Mouse (Mus musculus) liver, embryonic 16.5 days (tissue): ENCODE data around the gene Ppan. TPM values are rescaled to one million over a fixed set of nuclear protein-coding genes. Genes with fewer than 3 reads are reported as not detected.

Experiments used
- ATAC-seq: fragments of 200-750 bp; cut with Nextera tagmentation; 2 replicates; pipeline ENCODE4 v1.8.0; 2017; ENCODE audit warnings: low read depth, mild to moderate bottlenecking, moderate number of reproducible peaks, moderate library complexity
- H3K27ac ChIP-seq: fragments of 300-500 bp; sonication (generic); 2 replicates; pipeline ENCODE4 v1.5.1; 2014; ENCODE audit warnings: mild to moderate bottlenecking, low read length
- H3K27me3 ChIP-seq: fragments of 300-500 bp; sonication (generic); 2 replicates; pipeline ENCODE4 v1.6.1; 2014; ENCODE audit warnings: low read depth, low read length, mixed read lengths; ENCODE audit not compliant: control insufficient read depth, insufficient read depth
- H3K36me3 ChIP-seq: fragments of 300-500 bp; sonication (generic); 2 replicates; pipeline ENCODE4 v1.6.1; 2014; ENCODE audit warnings: mild to moderate bottlenecking; ENCODE audit not compliant: control insufficient read depth, insufficient read depth
- H3K4me1 ChIP-seq: fragments of 300-500 bp; sonication (generic); 2 replicates; pipeline ENCODE4 v1.6.1; 2014; ENCODE audit warnings: low read depth, low read length, mixed read lengths; ENCODE audit not compliant: control insufficient read depth
- H3K4me2 ChIP-seq: fragments of 300-500 bp; sonication (generic); 2 replicates; pipeline ENCODE4 v1.6.1; 2014; ENCODE audit warnings: low read depth, low read length, mixed read lengths
- H3K4me3 ChIP-seq: fragments of 300-500 bp; sonication (generic); 2 replicates; pipeline ENCODE4 v1.5.1; 2014; ENCODE audit warnings: low read depth, mild to moderate bottlenecking, low read length
- H3K9ac ChIP-seq: fragments of 300-500 bp; sonication (generic); 2 replicates; pipeline ENCODE4 v1.6.1; 2014; ENCODE audit warnings: low read depth, low read length
- H3K9me3 ChIP-seq: fragments of 300-500 bp; sonication (generic); replicated peaks from 2 replicates; pipeline ENCODE4 v1.6.1; 2016; ENCODE audit warnings: low read length; ENCODE audit not compliant: control insufficient read depth
- WGBS: fragments of 180-500 bp; shearing (Covaris S2); extraction: QIAGEN DNeasy Blood & Tissue Kit; methylation state at CpG from one replicate; pipeline ENCODE4 v1.1.7; 2014; ENCODE audit not compliant: insufficient replicate concordance; 5-methylcytosine and 5-hydroxymethylcytosine counted together
- polyA plus RNA-seq: library from polyadenylated mRNA; unstranded; fragments of >200 nt; fragmentation: Nextera tagmentation; extraction: Ambion mirVana; gene quantifications from 2 replicates; pipeline ENCODE4 v1.2.1, GENCODE M21; 2015

Gene Ppan
- 42.9 and 46.2 TPM in 2 replicates for polyA plus RNA-seq

GRCm38 (mm10) chr9:20887704-20888385, at the start of gene Ppan:
Ppan (plus strand) TSS chr9:20888175.
- under 1% methylated on average over 43 of the region's 43 CpGs for WGBS
- ATAC-seq = peak; percentile 94

DNA sequence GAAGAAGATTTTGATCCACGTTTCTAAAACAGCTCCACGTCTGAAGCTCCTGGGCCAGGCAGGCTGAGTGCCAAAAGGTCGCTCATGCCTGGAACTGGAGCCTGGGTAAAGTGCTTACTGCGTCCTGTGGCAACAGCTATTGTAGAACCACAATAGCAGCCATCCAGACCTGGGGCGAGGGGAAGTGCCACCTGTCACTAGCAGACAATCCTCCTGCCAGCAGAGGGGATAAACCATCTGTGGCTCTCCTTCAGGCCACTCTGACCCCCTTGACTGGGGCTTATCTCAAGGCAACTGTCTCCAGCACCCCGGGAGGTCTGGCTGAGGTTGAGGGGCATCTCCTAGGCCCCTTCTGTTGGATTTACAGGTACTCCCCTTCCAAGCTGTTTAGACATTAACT, 49.0 kb upstream of the Ppan start:
- Histone ChIP-seq H3K9ac (no peak overlapping the region), H3K4me2 (no peak overlapping the region), H3K36me3 (no peaks in the 10 kb centered on the region), H3K9me3 (no peaks in the 10 kb centered on the region), H3K4me3 (no peak overlapping the region), H3K4me1 (no peaks in the 10 kb centered on the region), H3K27me3 (no peaks in the 10 kb centered on the region; the same call in 1 of the 2 replicates), H3K27ac (no peak overlapping the region)
- ATAC-seq = no peak
- WGBS = 36% methylated on average over 6 of the region's 6 CpGs

More at GRCm38 (mm10) chr9:20887704-20888385, at the start of gene Ppan:
- Histone ChIP-seq H3K9ac (peak within 1 kb of the TSS; percentile 82), H3K9me3 (no peaks in the 10 kb centered on the region), H3K4me1 (peaks cover 24% of the 10 kb centered on the region), H3K4me3 (peak within 1 kb of the TSS; percentile 91), H3K36me3 (peaks cover 31% of the 10 kb centered on the region), H3K27ac (peak within 1 kb of the TSS; percentile 89), H3K4me2 (peak within 1 kb of the TSS; percentile 92), H3K27me3 (no peaks in the 10 kb centered on the region)

- Histone ChIP-seq H3K4me2 (no peak overlapping the region), H3K27ac (no peak overlapping the region), H3K9me3 (no peaks in the 10 kb centered on the region), H3K36me3 (no peaks in the 10 kb centered on the region), H3K27me3 (no peaks in the 10 kb centered on the region), H3K4me1 (no peaks in the 10 kb centered on the region), H3K4me3 (no peak overlapping the region), H3K9ac (no peak overlapping the region)
- WGBS = 9% methylated on average over 4 of the region's 4 CpGs
- no peak for ATAC-seq
Observed at GRCm38 (mm10) chr9:20842211-20842610, 45.8 kb upstream of the Ppan start.

- no peaks in the 10 kb centered on the region for H3K36me3 ChIP-seq
- H3K27ac ChIP-seq = no peak overlapping the region
- no peak overlapping the region for H3K4me3 ChIP-seq
- no peak for ATAC-seq
- no peaks in the 10 kb centered on the region for H3K9me3 ChIP-seq
- H3K4me2 ChIP-seq = no peak overlapping the region
- 23% methylated on average over 2 of the region's 2 CpGs for WGBS
- H3K27me3 ChIP-seq = no peaks in the 10 kb centered on the region
- H3K4me1 ChIP-seq = no peaks in the 10 kb centered on the region
- H3K9ac ChIP-seq = no peak overlapping the region
Observed at GRCm38 (mm10) chr9:20842670-20843069, 45.3 kb upstream of the Ppan start.

- Histone ChIP-seq H3K9ac (no peak overlapping the region), H3K9me3 (no peaks in the 10 kb centered on the region), H3K4me2 (no peak overlapping the region), H3K27ac (no peak overlapping the region), H3K36me3 (no peaks in the 10 kb centered on the region), H3K4me1 (no peaks in the 10 kb centered on the region), H3K27me3 (no peaks in the 10 kb centered on the region), H3K4me3 (no peak overlapping the region)
- no peak for ATAC-seq
- WGBS = 53% methylated on average over 2 of the region's 2 CpGs
Observed at GRCm38 (mm10) chr9:20850179-20850578, 37.8 kb upstream of the Ppan start.

DNA sequence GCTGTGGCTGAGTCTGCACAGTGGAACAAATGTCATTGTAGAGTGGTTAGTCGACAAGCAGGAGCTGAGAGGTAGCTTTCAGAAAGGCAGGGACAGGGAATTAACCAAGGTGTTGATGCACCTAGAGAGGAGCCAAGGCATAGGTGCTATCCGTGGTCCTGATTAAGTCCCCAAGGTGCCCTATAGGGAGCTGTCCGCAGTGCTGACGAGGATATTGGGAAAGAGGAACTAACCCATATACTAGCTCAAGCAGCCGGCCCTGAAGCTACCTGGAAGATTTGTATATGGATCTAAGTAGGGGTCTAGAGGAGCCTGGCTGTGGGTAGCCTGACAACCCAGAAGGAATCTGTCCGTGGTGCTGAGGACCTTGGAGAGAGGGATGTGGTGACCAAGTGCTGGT, 30.8 kb upstream of the Ppan start:
- Histone ChIP-seq H3K9ac (no peak overlapping the region), H3K27me3 (no peaks in the 10 kb centered on the region), H3K9me3 (no peaks in the 10 kb centered on the region), H3K36me3 (no peaks in the 10 kb centered on the region), H3K4me3 (no peak overlapping the region), H3K27ac (no peak overlapping the region), H3K4me2 (no peak overlapping the region), H3K4me1 (peaks cover 2% of the 10 kb centered on the region; the same call in 1 of the 2 replicates)
- WGBS = 2% methylated on average over 6 of the region's 6 CpGs
- no peak for ATAC-seq

DNA sequence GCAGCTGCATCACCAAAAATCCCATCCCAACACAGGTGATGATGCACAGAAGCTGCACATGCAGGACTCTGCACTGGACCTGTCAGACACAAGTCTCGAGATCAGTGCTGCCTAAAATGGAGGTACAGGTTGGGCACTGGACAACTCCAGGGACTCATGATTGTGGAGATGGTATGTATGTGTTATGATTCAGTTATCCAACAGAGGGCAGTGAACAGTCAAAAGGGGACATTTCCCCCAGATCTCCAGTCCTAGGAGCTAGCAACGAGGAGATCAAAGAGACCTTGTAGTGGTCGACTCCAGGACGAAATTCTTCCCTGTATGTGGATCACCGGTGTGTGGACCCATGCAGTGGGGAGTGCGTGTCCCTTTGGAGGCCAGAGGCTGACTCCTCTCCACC, 28.0 kb upstream of the Ppan start:
- 24% methylated on average over 6 of the region's 6 CpGs for WGBS

GRCm38 (mm10) chr9:20861821-20862220, 26.2 kb upstream of the Ppan start:
- 6% methylated on average over 4 of the region's 4 CpGs for WGBS
- Histone ChIP-seq H3K27me3 (no peaks in the 10 kb centered on the region), H3K4me3 (no peak overlapping the region), H3K27ac (no peak overlapping the region), H3K36me3 (no peaks in the 10 kb centered on the region), H3K9ac (no peak overlapping the region), H3K4me1 (peaks cover 2% of the 10 kb centered on the region; the same call in 1 of the 2 replicates), H3K4me2 (no peak overlapping the region), H3K9me3 (no peaks in the 10 kb centered on the region)
- 0 out of 2 replicates have a peak, but pooled peaks have one; percentile 4 for ATAC-seq

More for the DNA sequence above, 28.0 kb upstream of the Ppan start:
- no peak overlapping the region for H3K9ac ChIP-seq
- H3K4me3 ChIP-seq = no peak overlapping the region
- H3K36me3 ChIP-seq = no peaks in the 10 kb centered on the region
- H3K27ac ChIP-seq = no peak overlapping the region
- no peak for ATAC-seq
- peaks cover 2% of the 10 kb centered on the region; the same call in 1 of the 2 replicates for H3K4me1 ChIP-seq
- no peaks in the 10 kb centered on the region for H3K9me3 ChIP-seq
- no peak overlapping the region for H3K4me2 ChIP-seq
- H3K27me3 ChIP-seq = no peaks in the 10 kb centered on the region

GRCm38 (mm10) chr9:20862225-20862624, 25.8 kb upstream of the Ppan start:
- Histone ChIP-seq H3K4me1 (peaks cover 2% of the 10 kb centered on the region; the same call in 1 of the 2 replicates), H3K27me3 (no peaks in the 10 kb centered on the region), H3K9me3 (no peaks in the 10 kb centered on the region), H3K36me3 (no peaks in the 10 kb centered on the region), H3K27ac (no peak overlapping the region), H3K9ac (no peak overlapping the region), H3K4me2 (no peak overlapping the region), H3K4me3 (no peak overlapping the region)
- WGBS = 22% methylated on average over 4 of the region's 4 CpGs
- ATAC-seq = peak; percentile 15; the same call in 1 of the 2 replicates
